Mouse (Mus musculus) gastrocnemius, postnatal 14 days (tissue): Measurements from ENCODE around the gene Tcf7l1. TPM values are rescaled to one million over a fixed set of nuclear protein-coding genes. Genes with fewer than 3 reads are reported as not detected.
A peak's percentile ranks its signal among the peaks of the same experiment; 100 is the strongest.

Experiments used
- DNase-seq: peaks from one replicate; pipeline ENCODE4 v3.0.0; 2021; ENCODE audit warnings: mixed read lengths
- intact Hi-C: fragments of 180-260 bp; cut with DNase I; formaldehyde crosslinking; loops from one replicate; pipeline ENCODE4 v1.15.1; 2025; ENCODE audit warnings: low total_unique reads
- total RNA-seq, 2 experiments: library from RNA; stranded (reverse); gene quantifications; 2 replicates each; pipeline ENCODE4 v1.2.3; 2021

Gene Tcf7l1
- total RNA-seq, 2 experiments from 2014 or later, result 9.6 to 10.4 TPM

GRCm38 (mm10) chr6:72610261-72610660 lies 178.8 kb downstream of the Tcf7l1 start:
- intact Hi-C loops, result no loop called here
- no peak for DNase-seq

DNA sequence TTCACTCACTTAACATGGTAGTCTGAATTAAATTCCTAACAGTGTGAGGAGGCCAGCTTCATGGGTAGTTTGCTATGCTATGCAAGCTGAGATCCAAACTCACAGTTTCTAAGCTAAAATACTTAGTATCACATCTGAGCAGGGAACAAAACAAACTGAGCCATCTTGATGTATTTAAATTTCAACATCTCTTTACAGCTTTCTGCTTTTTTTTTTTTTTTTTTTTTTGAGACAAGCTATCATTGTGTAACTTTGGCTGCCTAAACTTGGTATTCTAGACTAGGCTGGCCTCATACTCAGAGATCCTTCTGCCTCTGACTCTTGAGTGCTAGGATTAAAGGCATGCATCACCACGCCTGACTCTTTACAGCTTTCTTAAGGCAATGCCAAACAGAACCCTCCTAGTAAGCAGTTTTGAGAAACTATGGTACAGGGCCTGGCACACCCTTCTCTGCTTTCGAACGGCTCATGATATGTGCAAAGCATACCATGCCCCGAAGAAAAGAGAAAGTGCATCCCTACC lies 180.3 kb downstream of the Tcf7l1 start:
- intact Hi-C loops, result no loop called here
- no peak for DNase-seq

DNA sequence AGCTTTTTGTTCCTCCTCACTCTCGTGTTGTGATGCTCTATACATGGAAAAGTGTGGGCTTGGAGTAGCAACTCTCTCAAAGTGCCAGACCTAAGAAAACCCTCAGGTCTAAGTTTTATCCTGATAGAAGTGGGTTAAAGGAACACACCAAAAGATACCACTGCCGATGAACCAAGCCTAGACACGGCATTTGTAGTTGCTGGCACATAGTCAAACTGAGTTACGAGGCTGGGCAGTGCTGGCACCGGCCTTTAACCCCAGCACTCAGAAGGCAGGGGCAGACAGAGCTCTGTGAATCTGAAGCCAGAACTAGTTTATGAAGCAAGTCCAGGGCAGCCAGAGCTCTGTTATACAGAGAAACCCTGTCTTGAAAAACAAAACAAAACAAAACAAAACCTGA lies 181.4 kb downstream of the Tcf7l1 start:
- no peak for DNase-seq

GRCm38 (mm10) chr6:72607060-72607459 lies 182.0 kb downstream of the Tcf7l1 start:
- intact Hi-C loops, result no loop called here

More for the DNA sequence above, 181.4 kb downstream of the Tcf7l1 start:
- intact Hi-C loops, result no loop called here

GRCm38 (mm10) chr6:72604066-72604465 lies 185.0 kb downstream of the Tcf7l1 start:
- intact Hi-C loops, result no loop called here
- no peak for DNase-seq

More at GRCm38 (mm10) chr6:72607060-72607459, 182.0 kb downstream of the Tcf7l1 start:
- DNase-seq, result no peak

DNA sequence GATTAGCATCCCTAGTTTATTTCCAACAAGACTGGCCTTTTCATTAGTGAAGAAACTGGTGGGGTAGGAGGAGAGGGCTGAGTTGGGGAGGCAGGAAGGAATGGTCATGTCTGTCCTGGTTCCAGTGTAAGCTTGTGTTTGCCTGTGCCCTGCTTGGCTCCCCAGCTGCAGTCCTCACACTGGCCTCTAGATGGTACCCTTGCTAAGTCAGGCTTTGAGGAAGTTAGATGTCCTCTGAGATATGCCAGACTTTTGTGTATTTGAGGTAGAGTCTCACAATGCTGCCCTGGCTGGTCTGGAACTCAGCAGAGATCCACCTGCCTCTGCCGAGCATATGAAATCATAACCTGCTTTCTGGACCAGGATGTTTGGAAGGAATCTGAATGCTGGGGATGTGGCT lies 187.3 kb downstream of the Tcf7l1 start:
- DNase-seq, result peak; percentile 71
- intact Hi-C loops, result no loop called here

- intact Hi-C loops, result no loop called here
- no peak for DNase-seq
Measured at GRCm38 (mm10) chr6:72600771-72601170, 188.3 kb downstream of the Tcf7l1 start.

DNA sequence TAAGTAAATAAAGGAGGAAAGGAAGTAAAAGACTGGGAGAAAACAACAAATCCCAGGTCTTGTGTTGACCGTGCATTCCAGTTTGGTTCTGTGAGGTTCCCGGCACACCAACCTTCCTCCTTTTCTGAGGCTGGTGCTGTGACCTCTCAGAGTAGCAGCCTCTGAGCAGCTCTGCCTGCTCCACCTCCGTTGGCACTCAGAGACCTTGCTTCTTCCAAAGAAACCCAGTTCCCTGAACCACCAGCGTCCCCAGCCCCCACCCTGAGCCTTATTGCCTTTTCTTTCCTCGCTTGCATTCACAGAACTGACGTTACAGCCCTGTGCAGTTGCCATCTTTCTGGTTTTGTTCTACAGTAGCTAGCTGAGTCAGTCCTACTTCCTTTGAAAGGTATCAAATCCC lies 188.8 kb downstream of the Tcf7l1 start:
- intact Hi-C loops, result no loop called here

GRCm38 (mm10) chr6:72598791-72599557 lies 190.1 kb downstream of the Tcf7l1 start:
- intact Hi-C loops, result no loop called here

More for the DNA sequence above, 188.8 kb downstream of the Tcf7l1 start:
- DNase-seq, result no peak

DNA sequence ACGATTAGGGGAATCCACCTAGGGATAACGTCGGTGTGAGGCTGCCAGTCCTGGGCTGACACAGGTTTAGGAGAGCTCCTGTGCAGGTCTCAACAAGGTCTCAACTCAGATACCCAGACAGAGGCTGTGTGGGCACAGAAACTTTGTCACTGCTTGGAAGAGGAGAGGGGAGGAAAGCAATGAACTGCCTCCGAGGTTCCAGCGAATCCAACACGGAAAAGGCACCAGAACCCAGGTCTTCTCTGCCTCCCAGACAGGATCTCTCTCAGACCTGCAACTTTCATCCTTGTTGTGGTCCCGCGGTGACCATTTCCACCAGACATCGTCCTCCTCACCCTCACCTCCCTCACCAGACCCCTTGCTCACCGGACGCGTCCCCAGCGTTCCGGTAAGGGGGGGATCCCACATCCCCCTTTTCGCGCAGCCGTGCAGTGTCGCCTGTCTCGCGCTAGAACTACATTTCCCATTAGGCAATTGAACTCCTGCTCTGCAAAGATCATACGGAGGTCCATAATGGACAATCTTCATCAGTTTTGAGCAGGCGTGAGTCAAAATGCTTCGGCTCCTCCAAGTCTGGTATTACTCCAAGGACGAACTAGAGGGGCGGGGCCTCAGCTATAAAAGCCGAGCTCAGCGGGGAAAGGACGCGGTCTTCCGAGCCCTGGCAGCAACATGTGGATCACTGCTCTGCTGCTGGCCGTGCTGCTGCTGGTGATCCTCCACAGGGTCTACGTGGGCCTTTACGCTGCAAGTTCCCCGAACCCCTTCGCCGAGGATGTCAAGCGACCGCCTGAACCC lies 190.9 kb downstream of the Tcf7l1 start, which contains the start of the genes Elmod3 and Retsat:
TSS of gene Elmod3 (minus strand) at position 458 of the 798 bp plus-strand sequence.
TSS of gene Retsat (plus strand) at position 520 of the 798 bp plus-strand sequence.
- DNase-seq, result peak; percentile 93
- intact Hi-C loops, result no loop called here

More at GRCm38 (mm10) chr6:72598791-72599557, 190.1 kb downstream of the Tcf7l1 start:
- DNase-seq, result peak; percentile 23

- intact Hi-C loops, result no loop called here
- no peak for DNase-seq
Measured at GRCm38 (mm10) chr6:72597083-72597874, 191.8 kb downstream of the Tcf7l1 start.

- DNase-seq, result no peak
- intact Hi-C loops, result no loop called here
Measured at GRCm38 (mm10) chr6:72593914-72594313, 195.1 kb downstream of the Tcf7l1 start.

- DNase-seq, result peak; percentile 52
- intact Hi-C loops, result no loop called here
Measured at GRCm38 (mm10) chr6:72593011-72593803, 195.8 kb downstream of the Tcf7l1 start.

- intact Hi-C loops, result no loop called here
- no peak for DNase-seq
Measured at GRCm38 (mm10) chr6:72590111-72590510, 198.9 kb downstream of the Tcf7l1 start.

- intact Hi-C loops, result no loop called here
- DNase-seq, result no peak
Measured at GRCm38 (mm10) chr6:72588307-72588706, 200.7 kb downstream of the Tcf7l1 start.

DNA sequence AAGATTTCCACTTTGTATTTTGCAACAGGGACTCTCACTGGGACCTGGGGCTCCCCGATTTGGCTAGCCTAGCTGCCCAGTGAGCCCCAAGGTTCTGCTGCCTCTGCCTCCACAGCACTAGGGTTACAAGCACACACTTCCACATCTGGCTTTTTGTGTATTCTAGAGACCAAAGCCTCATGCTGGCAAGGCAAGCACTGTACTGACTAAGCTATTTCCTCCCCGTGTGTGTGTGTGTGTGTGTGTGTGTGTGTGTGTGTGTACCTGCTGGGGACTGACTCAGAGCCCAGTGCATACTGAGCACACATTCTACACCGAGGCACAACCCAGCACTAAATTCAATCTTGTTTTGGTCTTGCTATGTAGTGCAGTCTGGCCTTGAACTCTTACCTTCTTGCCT lies 202.4 kb downstream of the Tcf7l1 start:
- DNase-seq, result no peak
- intact Hi-C loops, result no loop called here

DNA sequence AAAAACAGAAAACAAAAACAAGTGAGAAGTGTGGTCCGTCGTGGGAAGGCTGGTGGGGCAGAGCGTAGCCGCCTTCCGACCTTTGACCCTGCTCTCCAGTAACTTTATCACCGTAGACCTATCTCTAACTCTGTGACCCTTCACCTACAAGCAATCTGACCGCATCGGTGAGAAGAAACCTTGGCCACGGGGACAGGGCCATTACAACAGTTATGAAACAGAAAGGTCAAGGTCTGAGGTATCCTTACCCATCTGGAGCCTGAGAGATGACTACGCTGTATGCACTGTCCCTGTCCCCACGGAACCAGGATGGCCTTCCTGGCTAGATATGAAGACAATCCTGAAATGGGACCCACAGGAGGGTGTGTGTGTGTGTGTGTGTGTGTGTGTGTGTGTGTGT lies 204.9 kb downstream of the Tcf7l1 start:
- no peak for DNase-seq
- intact Hi-C loops, result no loop called here

- no peak for DNase-seq
- intact Hi-C loops, result no loop called here
Measured at GRCm38 (mm10) chr6:72583211-72583839, 205.7 kb downstream of the Tcf7l1 start.
